Mouse (Mus musculus): ENCODE data around the gene Tas1r2. TPM values are rescaled to one million over a fixed set of nuclear protein-coding genes. Genes with fewer than 3 reads are reported as not detected.

Tas1r2 gene
- polyA plus RNA-seq, 1 experiment: not detected

- Histone ChIP-seq H3K27ac (ENCODE audit: insufficient read depth, low read depth, low read length) (no peak overlapping the region), H3K4me1 (ENCODE audit: control insufficient read depth, insufficient read depth, low read length) (no peaks in the 10 kb centered on the region), H3K4me3 (ENCODE audit: insufficient read depth, low read depth, low read length) (no peak overlapping the region)
- TF ChIP-seq CTCF (IDR thresholded peaks at IDR 0.05; ENCODE audit: insufficient read depth, low read depth, low read length): peak; percentile 72; the same call in 1 of the 2 replicates
- no peak for TF ChIP-seq POLR2A (IDR thresholded peaks at IDR 0.05; ENCODE audit: insufficient read depth, low read depth, low read length)
- WGBS: 15% methylated on average over 3 of the region's 3 CpGs
Measured at GRCm38 (mm10) chr4:139684639-139685017, 31.3 kb downstream of the Tas1r2 start.

GRCm38 (mm10) chr4:139688058-139688457, 34.7 kb downstream of the Tas1r2 start:
- Histone ChIP-seq H3K27ac (ENCODE audit: insufficient read depth, low read depth, low read length) (no peak overlapping the region), H3K4me1 (ENCODE audit: control insufficient read depth, insufficient read depth, low read length) (no peaks in the 10 kb centered on the region), H3K4me3 (ENCODE audit: insufficient read depth, low read depth, low read length) (no peak overlapping the region)
- WGBS: 69% methylated on average over 9 of the region's 9 CpGs
- TF ChIP-seq CTCF (IDR thresholded peaks at IDR 0.05; ENCODE audit: insufficient read depth, low read depth, low read length) (no peak), POLR2A (IDR thresholded peaks at IDR 0.05; ENCODE audit: insufficient read depth, low read depth, low read length) (no peak)

- TF ChIP-seq POLR2A (IDR thresholded peaks at IDR 0.05; ENCODE audit: insufficient read depth, low read depth, low read length) (no peak), CTCF (IDR thresholded peaks at IDR 0.05; ENCODE audit: insufficient read depth, low read depth, low read length) (no peak)
- WGBS: 62% methylated on average over 7 of the region's 7 CpGs
- no peaks in the 10 kb centered on the region for H3K4me1 ChIP-seq (ENCODE audit: control insufficient read depth, insufficient read depth, low read length)
- no peak overlapping the region for H3K4me3 ChIP-seq (ENCODE audit: insufficient read depth, low read depth, low read length)
- no peak overlapping the region for H3K27ac ChIP-seq (ENCODE audit: insufficient read depth, low read depth, low read length)
Measured at GRCm38 (mm10) chr4:139689627-139690269, 36.4 kb downstream of the Tas1r2 start.

GRCm38 (mm10) chr4:139693315-139693714, 40.0 kb downstream of the Tas1r2 start:
- no peak overlapping the region for H3K27ac ChIP-seq (ENCODE audit: insufficient read depth, low read depth, low read length)
- H3K4me3 ChIP-seq (ENCODE audit: insufficient read depth, low read depth, low read length): no peak overlapping the region
- H3K4me1 ChIP-seq (ENCODE audit: control insufficient read depth, insufficient read depth, low read length): no peaks in the 10 kb centered on the region
- TF ChIP-seq POLR2A (IDR thresholded peaks at IDR 0.05; ENCODE audit: insufficient read depth, low read depth, low read length) (no peak), CTCF (IDR thresholded peaks at IDR 0.05; ENCODE audit: insufficient read depth, low read depth, low read length) (no peak)
- WGBS: 50% methylated on average over 5 of the region's 5 CpGs

DNA sequence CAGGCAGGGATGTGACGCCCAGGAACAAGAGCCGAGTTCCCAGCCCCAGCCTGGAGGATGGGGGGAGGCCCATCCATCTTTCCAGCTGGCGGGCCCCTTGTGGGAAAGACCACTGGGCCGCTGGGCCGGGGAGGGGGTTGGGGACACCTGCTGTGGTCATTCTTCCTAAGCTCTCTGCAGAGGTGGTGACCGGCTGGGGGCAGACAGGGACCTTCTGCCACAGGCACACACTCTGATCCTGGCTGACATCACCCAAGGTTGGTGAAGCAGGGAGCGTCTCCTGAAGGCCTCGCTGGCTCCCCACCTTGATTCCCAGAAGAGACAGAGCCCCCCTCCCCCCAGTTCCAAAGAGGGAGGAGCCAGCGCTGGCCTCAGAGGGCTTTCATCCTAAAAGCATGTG, 44.4 kb downstream of the Tas1r2 start:
- H3K27ac ChIP-seq (ENCODE audit: insufficient read depth, low read depth, low read length): no peak overlapping the region
- 45% methylated on average over 9 of the region's 9 CpGs for WGBS
- H3K4me1 ChIP-seq (ENCODE audit: control insufficient read depth, insufficient read depth, low read length): no peaks in the 10 kb centered on the region
- no peak overlapping the region for H3K4me3 ChIP-seq (ENCODE audit: insufficient read depth, low read depth, low read length)
- no peak for TF ChIP-seq CTCF (IDR thresholded peaks at IDR 0.05; ENCODE audit: insufficient read depth, low read depth, low read length)
- no peak for TF ChIP-seq POLR2A (IDR thresholded peaks at IDR 0.05; ENCODE audit: insufficient read depth, low read depth, low read length)

DNA sequence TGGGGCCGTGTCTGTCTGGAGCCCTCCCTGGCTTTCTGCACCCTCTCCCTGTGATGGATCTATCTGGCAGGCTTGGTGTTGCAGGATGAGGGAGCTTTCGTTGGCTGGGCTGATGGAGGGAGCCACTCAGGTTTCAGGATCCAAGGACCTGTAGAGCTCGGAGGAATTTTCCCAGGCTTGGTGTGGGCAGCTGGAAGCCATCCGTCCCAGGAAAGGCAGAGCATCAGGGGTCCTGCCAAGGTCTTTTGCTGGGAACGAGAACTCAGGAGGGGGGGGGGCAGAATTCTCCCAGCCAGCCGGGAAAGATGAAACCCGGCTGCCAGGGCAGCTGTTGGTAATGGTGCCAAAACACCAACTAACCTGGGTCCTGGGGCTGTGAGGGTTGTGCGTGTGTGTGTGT, 45.3 kb downstream of the Tas1r2 start:
- 73% methylated on average over 8 of the region's 8 CpGs for WGBS
- Histone ChIP-seq H3K27ac (ENCODE audit: insufficient read depth, low read depth, low read length) (no peak overlapping the region), H3K4me3 (ENCODE audit: insufficient read depth, low read depth, low read length) (no peak overlapping the region), H3K4me1 (ENCODE audit: control insufficient read depth, insufficient read depth, low read length) (no peaks in the 10 kb centered on the region)
- TF ChIP-seq CTCF (IDR thresholded peaks at IDR 0.05; ENCODE audit: insufficient read depth, low read depth, low read length): no peak
- no peak for TF ChIP-seq POLR2A (IDR thresholded peaks at IDR 0.05; ENCODE audit: insufficient read depth, low read depth, low read length)

GRCm38 (mm10) chr4:139702914-139703313, 49.6 kb downstream of the Tas1r2 start:
- Histone ChIP-seq H3K4me1 (ENCODE audit: control insufficient read depth, insufficient read depth, low read length) (no peaks in the 10 kb centered on the region), H3K27ac (ENCODE audit: insufficient read depth, low read depth, low read length) (no peak overlapping the region), H3K4me3 (ENCODE audit: insufficient read depth, low read depth, low read length) (no peak overlapping the region)
- 79% methylated on average over 4 of the region's 4 CpGs for WGBS
- no peak for TF ChIP-seq CTCF (IDR thresholded peaks at IDR 0.05; ENCODE audit: insufficient read depth, low read depth, low read length)
- TF ChIP-seq POLR2A (IDR thresholded peaks at IDR 0.05; ENCODE audit: insufficient read depth, low read depth, low read length): no peak

- no peak for TF ChIP-seq CTCF (IDR thresholded peaks at IDR 0.05; ENCODE audit: insufficient read depth, low read depth, low read length)
- TF ChIP-seq POLR2A (IDR thresholded peaks at IDR 0.05; ENCODE audit: insufficient read depth, low read depth, low read length): no peak
- no peak overlapping the region for H3K4me3 ChIP-seq (ENCODE audit: insufficient read depth, low read depth, low read length)
- no peaks in the 10 kb centered on the region for H3K4me1 ChIP-seq (ENCODE audit: control insufficient read depth, insufficient read depth, low read length)
- no peak overlapping the region for H3K27ac ChIP-seq (ENCODE audit: insufficient read depth, low read depth, low read length)
- 85% methylated on average over 11 of the region's 11 CpGs for WGBS
Measured at GRCm38 (mm10) chr4:139703468-139703867, 50.1 kb downstream of the Tas1r2 start.

DNA sequence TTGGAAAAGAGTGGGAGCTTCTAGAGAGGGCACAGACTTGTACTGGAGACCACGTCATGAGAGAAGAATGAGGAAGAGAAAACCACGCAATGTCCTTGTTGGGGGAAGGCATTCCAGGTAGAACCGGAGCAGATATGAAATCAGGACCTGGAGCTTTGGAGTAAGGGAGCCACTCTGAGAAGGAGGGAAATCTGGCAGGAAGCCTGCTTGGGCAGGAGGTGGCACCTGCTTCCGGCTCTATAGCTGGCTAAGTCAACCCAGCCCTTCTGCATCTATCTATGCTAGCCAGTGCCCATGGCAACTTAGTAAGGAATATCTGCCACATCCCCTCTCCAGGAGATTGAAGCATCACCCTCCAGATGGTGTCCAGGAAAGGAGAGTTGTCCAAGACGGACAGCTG, 52.6 kb downstream of the Tas1r2 start:
- WGBS: 89% methylated on average over 5 of the region's 5 CpGs

More for the DNA sequence above, 52.6 kb downstream of the Tas1r2 start:
- Histone ChIP-seq H3K27ac (ENCODE audit: insufficient read depth, low read depth, low read length) (no peak overlapping the region), H3K4me1 (ENCODE audit: control insufficient read depth, insufficient read depth, low read length) (no peaks in the 10 kb centered on the region), H3K4me3 (ENCODE audit: insufficient read depth, low read depth, low read length) (no peak overlapping the region)
- TF ChIP-seq CTCF (IDR thresholded peaks at IDR 0.05; ENCODE audit: insufficient read depth, low read depth, low read length) (no peak), POLR2A (IDR thresholded peaks at IDR 0.05; ENCODE audit: insufficient read depth, low read depth, low read length) (no peak)

Data from olfactory bulb, adult 2 months (tissue).